Mouse (Mus musculus) urinary bladder, postnatal 14 days (tissue): ENCODE results near the gene Tmsb10.

Source experiments
- DNase-seq: peaks from one replicate; pipeline ENCODE4 v3.0.0; 2021; ENCODE audit warnings: low spot score

Tmsb10 gene

GRCm38 (mm10) chr6:72958662-72959071 lies at the start of gene Tmsb10:
Gene Tmsb10 (minus strand): TSS chr6:72958748.
- no peak for DNase-seq

GRCm38 (mm10) chr6:73003601-73004000 lies 45.1 kb upstream of the Tmsb10 start:
- no peak for DNase-seq

GRCm38 (mm10) chr6:73002391-73002790 lies 43.8 kb upstream of the Tmsb10 start:
- DNase-seq = no peak

- no peak for DNase-seq
Observed at GRCm38 (mm10) chr6:72998809-72999208, 40.3 kb upstream of the Tmsb10 start.

GRCm38 (mm10) chr6:72993688-72994082 lies 35.1 kb upstream of the Tmsb10 start:
- DNase-seq = no peak

- DNase-seq = peak; percentile 48
Observed at GRCm38 (mm10) chr6:72993054-72993687, 34.6 kb upstream of the Tmsb10 start.

- no peak for DNase-seq
Observed at GRCm38 (mm10) chr6:72990206-72990605, 31.7 kb upstream of the Tmsb10 start.

- DNase-seq = no peak
Observed at GRCm38 (mm10) chr6:72989028-72989736, 30.6 kb upstream of the Tmsb10 start.

- no peak for DNase-seq
Observed at GRCm38 (mm10) chr6:72982506-72982905, 24.0 kb upstream of the Tmsb10 start.

- no peak for DNase-seq
Observed at GRCm38 (mm10) chr6:72981851-72982250, 23.3 kb upstream of the Tmsb10 start.

GRCm38 (mm10) chr6:72981124-72981651 lies 22.6 kb upstream of the Tmsb10 start:
- peak; percentile 56 for DNase-seq

GRCm38 (mm10) chr6:72976866-72977265 lies 18.3 kb upstream of the Tmsb10 start:
- DNase-seq = no peak

- no peak for DNase-seq
Observed at GRCm38 (mm10) chr6:72971074-72971473, 12.5 kb upstream of the Tmsb10 start.

GRCm38 (mm10) chr6:72969787-72970186 lies 11.2 kb upstream of the Tmsb10 start:
- DNase-seq = no peak

GRCm38 (mm10) chr6:72965199-72965598 lies 6.7 kb upstream of the Tmsb10 start:
- no peak for DNase-seq

GRCm38 (mm10) chr6:72962281-72962741 lies 3.8 kb upstream of the Tmsb10 start:
- no peak for DNase-seq

- no peak for DNase-seq
Observed at GRCm38 (mm10) chr6:72961603-72962002, 3.1 kb upstream of the Tmsb10 start.

GRCm38 (mm10) chr6:72960675-72961074 lies 2.1 kb upstream of the Tmsb10 start:
- DNase-seq = no peak

GRCm38 (mm10) chr6:72959175-72959574 lies 627 bp upstream of the Tmsb10 start:
- DNase-seq = no peak

GRCm38 (mm10) chr6:72957676-72958641 lies 589 bp downstream of the Tmsb10 start:
- DNase-seq = peak; percentile 87

GRCm38 (mm10) chr6:72957093-72957435 lies 1.5 kb downstream of the Tmsb10 start:
- no peak for DNase-seq
